Mouse (Mus musculus): ENCODE results near the gene Timm50. TPM values are rescaled to one million over a fixed set of nuclear protein-coding genes. Genes with fewer than 3 reads are reported as not detected.

Gene Timm50
- polyA plus RNA-seq, 1 experiment from 2014 or later, result 238 TPM

DNA sequence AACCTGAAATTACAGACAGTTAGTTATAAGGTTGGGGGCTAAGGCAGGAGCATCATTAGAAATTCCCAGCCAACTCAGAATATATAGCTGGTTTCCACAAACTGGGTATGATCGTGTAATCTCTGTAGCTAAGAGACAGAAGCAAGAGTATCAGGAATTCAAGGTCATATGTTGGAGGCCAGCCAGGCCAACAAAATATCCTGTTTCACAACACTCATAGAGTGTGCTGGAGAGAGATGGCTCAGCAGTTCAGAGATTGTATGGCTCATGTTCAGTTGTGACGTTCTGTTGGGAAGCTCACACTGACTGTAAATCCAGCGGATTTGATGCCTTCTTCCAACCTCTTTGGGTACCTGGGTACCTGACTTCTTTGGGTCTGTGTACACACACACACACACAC is 35.9 kb upstream of the Timm50 start:
- Histone ChIP-seq H3K36me3 (replicated peaks) (peaks cover 14% of the 10 kb centered on the region), H3K27ac (no peak overlapping the region), H3K4me3 (no peak overlapping the region), H3K9me3 (no peaks in the 10 kb centered on the region), H3K4me1 (peaks cover 21% of the 10 kb centered on the region), H3K27me3 (ENCODE audit: poor library complexity, severe bottlenecking) (no peaks in the 10 kb centered on the region)
- 91% methylated on average over 3 of the region's 3 CpGs for WGBS
- DNase-seq (ENCODE audit: extremely low spot score, low spot score), result no peak

DNA sequence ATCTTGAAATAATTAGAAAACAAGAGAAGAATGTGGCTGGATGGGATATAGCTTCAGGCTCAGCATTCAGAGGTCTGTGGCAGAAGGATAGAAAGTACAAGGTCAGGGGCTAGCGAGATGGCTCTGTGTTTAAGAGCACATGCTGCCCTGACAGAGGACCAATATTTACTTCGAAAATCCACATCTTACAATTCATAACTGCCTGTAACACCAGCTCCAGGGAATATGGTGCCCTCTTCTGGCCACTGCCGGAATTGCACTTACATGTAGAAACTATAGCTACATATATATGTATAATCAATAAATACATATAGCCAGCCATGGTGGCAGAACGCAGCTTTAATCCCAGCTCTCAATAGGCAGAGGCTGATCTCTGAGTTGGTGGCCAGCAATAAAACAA is 32.8 kb upstream of the Timm50 start:
- DNase-seq (ENCODE audit: extremely low spot score, low spot score), result peak; percentile 80
- 11% methylated on average over 4 of the region's 4 CpGs for WGBS
- Histone ChIP-seq H3K27me3 (ENCODE audit: poor library complexity, severe bottlenecking) (no peaks in the 10 kb centered on the region), H3K36me3 (replicated peaks) (no peaks in the 10 kb centered on the region), H3K4me1 (peaks cover 27% of the 10 kb centered on the region), H3K9me3 (no peaks in the 10 kb centered on the region), H3K27ac (no peak overlapping the region), H3K4me3 (no peak overlapping the region)

GRCm38 (mm10) chr7:28341381-28341780 is 29.5 kb upstream of the Timm50 start:
- no peak overlapping the region for H3K4me3 ChIP-seq
- H3K4me1 ChIP-seq, result peaks cover 37% of the 10 kb centered on the region
- 53% methylated on average over 7 of the region's 7 CpGs for WGBS
- no peak for DNase-seq (ENCODE audit: extremely low spot score, low spot score)
- peaks cover 6% of the 10 kb centered on the region; the same call in 1 of the 2 replicates for H3K36me3 ChIP-seq (replicated peaks)
- H3K27me3 ChIP-seq (ENCODE audit: poor library complexity, severe bottlenecking), result no peaks in the 10 kb centered on the region
- H3K9me3 ChIP-seq, result no peaks in the 10 kb centered on the region
- H3K27ac ChIP-seq, result no peak overlapping the region

GRCm38 (mm10) chr7:28339213-28339917 is 27.5 kb upstream of the Timm50 start:
- no peaks in the 10 kb centered on the region for H3K27me3 ChIP-seq (ENCODE audit: poor library complexity, severe bottlenecking)
- DNase-seq (ENCODE audit: extremely low spot score, low spot score), result no peak
- WGBS, result 84% methylated on average over 19 of the region's 19 CpGs
- H3K4me1 ChIP-seq, result peaks cover 40% of the 10 kb centered on the region
- H3K27ac ChIP-seq, result peak overlapping the region; percentile 92
- H3K9me3 ChIP-seq, result no peaks in the 10 kb centered on the region
- H3K36me3 ChIP-seq (replicated peaks), result peaks cover 26% of the 10 kb centered on the region
- peak overlapping the region; percentile 96 for H3K4me3 ChIP-seq

DNA sequence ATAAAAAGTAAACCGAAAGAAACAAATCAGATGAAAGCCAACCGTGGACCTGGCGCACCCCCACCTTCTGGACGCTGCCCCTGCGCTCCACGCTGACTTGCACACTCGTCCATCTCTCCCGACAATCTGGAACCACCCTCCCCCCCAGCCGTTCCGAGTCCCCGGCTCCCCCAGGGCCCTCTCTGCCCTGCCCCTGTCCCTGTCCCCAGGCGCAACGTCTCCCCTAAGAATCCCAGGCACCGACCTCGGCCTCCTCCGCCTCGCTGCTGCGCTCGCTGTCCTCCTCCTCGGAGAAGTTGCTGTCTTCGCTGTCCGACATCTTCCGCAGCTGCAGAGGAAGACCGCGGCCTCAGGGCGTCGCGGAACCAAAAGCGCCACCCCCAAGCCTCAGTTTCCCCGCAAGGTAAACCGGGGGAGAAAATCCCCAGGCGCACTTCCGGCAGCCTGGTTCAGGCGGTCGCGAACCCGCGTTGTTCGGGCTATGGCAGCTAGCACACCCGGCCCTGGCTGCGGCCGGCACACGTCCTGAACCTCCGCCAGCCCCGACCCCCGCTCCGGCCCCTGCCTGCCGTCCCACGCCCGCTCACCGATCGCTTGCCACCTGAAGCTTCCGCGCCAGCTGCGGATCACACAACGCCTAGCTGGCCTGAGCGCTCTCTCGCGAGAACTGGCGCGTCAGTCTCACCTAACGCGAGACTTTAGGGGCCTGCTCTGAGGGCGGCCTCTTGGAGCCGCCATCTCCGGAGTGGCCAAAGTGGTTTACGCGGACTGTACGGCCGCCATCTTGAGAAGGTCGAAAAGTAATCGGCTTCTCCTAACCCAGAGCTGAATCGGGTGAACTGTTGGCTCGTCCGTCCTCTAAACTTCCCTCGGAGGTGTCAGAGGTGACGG is 26.5 kb upstream of the Timm50 start, which contains the start of gene Supt5:
Gene Supt5, minus strand, starts transcription at position 639 of the 891 bp plus-strand sequence.
- WGBS, result under 1% methylated on average over 77 of the region's 77 CpGs
- Histone ChIP-seq H3K9me3 (no peaks in the 10 kb centered on the region), H3K36me3 (replicated peaks) (peaks cover 32% of the 10 kb centered on the region), H3K27me3 (ENCODE audit: poor library complexity, severe bottlenecking) (no peaks in the 10 kb centered on the region), H3K4me1 (peaks cover 40% of the 10 kb centered on the region), H3K4me3 (peak within 1 kb of the TSS; percentile 96), H3K27ac (peak within 1 kb of the TSS; percentile 92)
- DNase-seq (ENCODE audit: extremely low spot score, low spot score), result peak; percentile 95

- WGBS, result 88% methylated on average over 2 of the region's 2 CpGs
- Histone ChIP-seq H3K27me3 (ENCODE audit: poor library complexity, severe bottlenecking) (no peaks in the 10 kb centered on the region), H3K4me3 (peak overlapping the region; percentile 12), H3K27ac (no peak overlapping the region), H3K4me1 (peaks cover 17% of the 10 kb centered on the region), H3K36me3 (replicated peaks) (peaks cover 61% of the 10 kb centered on the region), H3K9me3 (no peaks in the 10 kb centered on the region)
- DNase-seq (ENCODE audit: extremely low spot score, low spot score), result no peak
These were observed 23.6 kb upstream of the Timm50 start for GRCm38 (mm10) chr7:28335471-28335870.

DNA sequence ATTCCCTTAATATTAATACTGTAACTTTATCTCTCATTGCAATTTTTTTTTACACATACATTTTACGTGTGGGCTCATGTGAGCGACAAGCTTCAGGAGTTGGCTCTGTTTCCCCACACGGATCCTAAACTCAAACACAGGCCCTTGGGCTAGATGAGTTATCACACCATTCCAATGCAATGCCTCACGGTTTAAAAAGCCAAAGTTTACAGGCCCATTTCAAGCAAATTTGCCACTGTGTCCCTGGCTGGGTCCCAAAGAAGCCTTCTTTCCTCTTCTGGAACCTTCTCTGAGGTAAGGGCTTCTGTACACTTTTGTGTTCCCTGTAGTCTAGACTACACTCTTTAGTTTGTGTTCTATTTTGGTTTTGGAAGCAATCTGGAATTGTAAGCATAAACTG is 22.7 kb upstream of the Timm50 start:
- Histone ChIP-seq H3K4me3 (no peak overlapping the region), H3K4me1 (peaks cover 17% of the 10 kb centered on the region), H3K27ac (no peak overlapping the region), H3K27me3 (ENCODE audit: poor library complexity, severe bottlenecking) (no peaks in the 10 kb centered on the region), H3K36me3 (replicated peaks) (peaks cover 70% of the 10 kb centered on the region), H3K9me3 (no peaks in the 10 kb centered on the region)
- DNase-seq (ENCODE audit: extremely low spot score, low spot score), result no peak
- 92% methylated on average over 4 of the region's 4 CpGs for WGBS

- H3K4me3 ChIP-seq, result no peak overlapping the region
- no peaks in the 10 kb centered on the region for H3K27me3 ChIP-seq (ENCODE audit: poor library complexity, severe bottlenecking)
- no peaks in the 10 kb centered on the region for H3K9me3 ChIP-seq
- no peaks in the 10 kb centered on the region for H3K4me1 ChIP-seq
- H3K36me3 ChIP-seq (replicated peaks), result peaks cover 100% of the 10 kb centered on the region
- WGBS, result 98% methylated on average over 2 of the region's 2 CpGs
- H3K27ac ChIP-seq, result no peak overlapping the region
- DNase-seq (ENCODE audit: extremely low spot score, low spot score), result no peak
These were observed 16.4 kb upstream of the Timm50 start for GRCm38 (mm10) chr7:28328260-28328659.

DNA sequence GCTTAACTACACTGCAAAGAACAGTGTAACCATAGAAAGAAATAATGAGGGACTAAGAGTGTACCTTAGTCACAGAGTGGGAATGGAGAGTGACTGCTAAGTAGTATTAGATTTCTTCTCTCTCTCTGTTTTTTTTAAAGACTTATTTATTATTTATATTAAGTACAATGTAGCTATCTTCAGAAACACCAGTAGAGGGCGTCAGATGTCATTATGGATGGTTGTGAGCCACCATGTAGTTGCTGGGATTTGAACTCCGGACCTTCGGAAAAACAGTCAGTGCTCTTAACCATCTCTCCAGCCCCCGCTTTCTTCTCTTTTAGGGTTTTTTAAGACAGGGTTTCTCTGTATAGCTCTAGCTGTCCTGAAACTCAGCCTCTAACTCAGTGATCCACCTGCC is 14.6 kb upstream of the Timm50 start:
- WGBS, result 79% methylated on average over 4 of the region's 4 CpGs
- H3K4me1 ChIP-seq, result no peaks in the 10 kb centered on the region
- no peak overlapping the region for H3K27ac ChIP-seq
- no peaks in the 10 kb centered on the region for H3K27me3 ChIP-seq (ENCODE audit: poor library complexity, severe bottlenecking)
- no peak for DNase-seq (ENCODE audit: extremely low spot score, low spot score)
- H3K4me3 ChIP-seq, result no peak overlapping the region
- peaks cover 100% of the 10 kb centered on the region for H3K36me3 ChIP-seq (replicated peaks)
- H3K9me3 ChIP-seq, result no peaks in the 10 kb centered on the region

DNA sequence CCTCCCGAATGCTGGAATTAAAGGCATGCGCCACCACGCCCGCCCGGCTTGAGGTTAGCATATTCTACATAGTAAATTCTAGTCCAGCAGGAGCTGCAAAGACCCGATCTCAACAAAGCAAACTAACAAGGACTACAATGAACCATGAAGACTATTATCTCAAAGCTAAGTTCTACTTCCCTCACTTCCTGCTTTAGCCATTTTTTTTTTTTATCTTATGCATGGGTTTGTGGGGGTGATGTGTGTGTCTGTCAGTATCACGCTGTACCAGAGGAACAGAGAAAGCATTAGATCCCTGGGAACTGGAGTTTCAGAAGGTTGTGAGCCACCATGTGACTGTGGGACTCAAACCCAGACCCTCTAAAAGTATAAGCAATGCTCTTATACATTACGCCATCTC is 13.4 kb upstream of the Timm50 start:
- DNase-seq (ENCODE audit: extremely low spot score, low spot score), result no peak
- Histone ChIP-seq H3K9me3 (no peaks in the 10 kb centered on the region), H3K4me1 (no peaks in the 10 kb centered on the region), H3K27ac (no peak overlapping the region), H3K36me3 (replicated peaks) (peaks cover 100% of the 10 kb centered on the region), H3K4me3 (no peak overlapping the region), H3K27me3 (ENCODE audit: poor library complexity, severe bottlenecking) (no peaks in the 10 kb centered on the region)
- 91% methylated on average over 8 of the region's 8 CpGs for WGBS

- DNase-seq (ENCODE audit: extremely low spot score, low spot score), result no peak
These were observed 10.3 kb upstream of the Timm50 start for GRCm38 (mm10) chr7:28321974-28322720.

GRCm38 (mm10) chr7:28318714-28319113 is 6.8 kb upstream of the Timm50 start:
- 95% methylated on average over 17 of the region's 17 CpGs for WGBS
- DNase-seq (ENCODE audit: extremely low spot score, low spot score), result no peak
- Histone ChIP-seq H3K4me1 (no peaks in the 10 kb centered on the region), H3K36me3 (replicated peaks) (peaks cover 99% of the 10 kb centered on the region), H3K4me3 (no peak overlapping the region), H3K9me3 (no peaks in the 10 kb centered on the region), H3K27me3 (ENCODE audit: poor library complexity, severe bottlenecking) (no peaks in the 10 kb centered on the region), H3K27ac (no peak overlapping the region)

More at GRCm38 (mm10) chr7:28321974-28322720, 10.3 kb upstream of the Timm50 start:
- no peaks in the 10 kb centered on the region for H3K4me1 ChIP-seq
- no peak overlapping the region for H3K4me3 ChIP-seq
- H3K9me3 ChIP-seq, result no peaks in the 10 kb centered on the region
- H3K27ac ChIP-seq, result no peak overlapping the region
- H3K27me3 ChIP-seq (ENCODE audit: poor library complexity, severe bottlenecking), result no peaks in the 10 kb centered on the region
- WGBS, result 95% methylated on average over 15 of the region's 15 CpGs
- H3K36me3 ChIP-seq (replicated peaks), result peaks cover 100% of the 10 kb centered on the region
